Mouse (Mus musculus) liver, embryonic 14.5 days (tissue): Measurements from ENCODE around the gene Pcdh15.

Source experiments
- CTCF ChIP-seq: IDR thresholded peaks from 2 replicates; pipeline ENCODE4 v1.5.1; 2016; ENCODE audit warnings: antibody characterized with exemption, low read depth, control low read depth
- EP300 ChIP-seq: IDR thresholded peaks from 2 replicates; pipeline ENCODE4 v1.6.1; 2016; ENCODE audit warnings: antibody characterized with exemption, low read depth

DNA sequence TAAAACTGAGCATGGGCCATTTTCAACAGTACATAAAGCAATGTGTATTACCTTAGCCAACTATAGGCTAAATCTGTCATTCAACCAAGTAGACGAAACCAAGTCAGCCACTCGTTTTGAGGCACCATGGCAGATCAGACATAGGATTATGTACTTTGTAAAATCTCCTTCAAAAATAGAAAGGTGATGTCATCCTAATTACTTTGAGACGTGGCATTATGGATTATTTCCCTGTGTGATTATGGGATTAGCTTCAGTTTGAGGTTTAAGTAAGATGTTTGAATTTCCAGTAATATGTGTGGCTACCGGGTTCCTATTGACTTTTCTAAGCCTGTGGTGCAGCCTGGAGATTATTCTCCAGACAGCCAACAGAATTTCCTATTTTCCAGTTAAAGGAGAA lies 763.0 kb downstream of the Pcdh15 start:
- TF ChIP-seq CTCF: no peak
- no peak for TF ChIP-seq EP300
